Mouse (Mus musculus): ENCODE data around the gene Slc25a4. TPM values are rescaled to one million over a fixed set of nuclear protein-coding genes. Genes with fewer than 3 reads are reported as not detected.

The Slc25a4 gene
- 377 and 421 TPM in 2 replicates for polyA plus RNA-seq (2012; rRNA removed; ENCODE audit: low replicate concordance)

GRCm38 (mm10) chr8:46210404-46211315 is at the start of gene Slc25a4:
TSS of gene Slc25a4 (minus strand) at chr8:46211284.

Other genes starting within 250 kb of the Slc25a4 start
- gene 1700029J07Rik, start 236.0 kb downstream of the Slc25a4 start, polyA plus RNA-seq (2012; rRNA removed; ENCODE audit: low replicate concordance) = 0.43 and 1.2 TPM in 2 replicates
- 21.2 and 22.4 TPM in 2 replicates for gene Ufsp2, start 235.8 kb downstream of the Slc25a4 start, polyA plus RNA-seq (2012; rRNA removed; ENCODE audit: low replicate concordance)
- gene Lrp2bp, start 212.0 kb downstream of the Slc25a4 start, polyA plus RNA-seq (2012; rRNA removed; ENCODE audit: low replicate concordance) = 0.04 and 0.36 TPM in 2 replicates
- 1.4 and 1.6 TPM in 2 replicates for gene Ankrd37, start 205.6 kb downstream of the Slc25a4 start, polyA plus RNA-seq (2012; rRNA removed; ENCODE audit: low replicate concordance)
- gene Cfap97, start 59.5 kb downstream of the Slc25a4 start, polyA plus RNA-seq (2012; rRNA removed; ENCODE audit: low replicate concordance) = 5.0 and 7.4 TPM in 2 replicates
- gene Snx25, start 59.1 kb downstream of the Slc25a4 start, polyA plus RNA-seq (2012; rRNA removed; ENCODE audit: low replicate concordance) = 4.6 and 4.9 TPM in 2 replicates
- not detected in 2 replicates for gene Helt, start 83.4 kb upstream of the Slc25a4 start, polyA plus RNA-seq (2012; rRNA removed; ENCODE audit: low replicate concordance)

Data from subcutaneous adipose tissue, adult 2 months (tissue).